Mouse (Mus musculus): ENCODE measurements around the gene Trabd. TPM values are rescaled to one million over a fixed set of nuclear protein-coding genes. Genes with fewer than 3 reads are reported as not detected.
A peak's percentile ranks its signal among the peaks of the same experiment; 100 is the strongest.

Trabd gene
- polyA plus RNA-seq, 1 experiment, result 90.9 TPM

GRCm38 (mm10) chr15:89126622-89127021 is 51.7 kb downstream of the Trabd start:
- peaks cover 21% of the 10 kb centered on the region for H3K4me1 ChIP-seq (ENCODE audit: control insufficient read depth, insufficient read depth, insufficient read length, low read length)
- no peaks in the 10 kb centered on the region for H3K27me3 ChIP-seq (ENCODE audit: control insufficient read depth, insufficient read depth, low read length)
- H3K36me3 ChIP-seq (ENCODE audit: control insufficient read depth, insufficient read depth, low read length), result no peaks in the 10 kb centered on the region
- WGBS, result 89% methylated on average over 8 of the region's 8 CpGs
- TF ChIP-seq CTCF (IDR thresholded peaks at IDR 0.05; ENCODE audit: extremely low read depth, insufficient read length, insufficient replicate concordance, low read depth, low read length) (no peak), POLR2A (IDR thresholded peaks at IDR 0.05; ENCODE audit: low read depth, low read length) (no peak)
- no peak overlapping the region for H3K27ac ChIP-seq (ENCODE audit: insufficient read depth, low read depth, low read length)
- H3K4me3 ChIP-seq (ENCODE audit: low read depth, low read length), result no peak overlapping the region

- no peaks in the 10 kb centered on the region for H3K27me3 ChIP-seq (ENCODE audit: control insufficient read depth, insufficient read depth, low read length)
- 39% methylated on average over 8 of the region's 8 CpGs for WGBS
- peaks cover 17% of the 10 kb centered on the region for H3K4me1 ChIP-seq (ENCODE audit: control insufficient read depth, insufficient read depth, insufficient read length, low read length)
- H3K4me3 ChIP-seq (ENCODE audit: low read depth, low read length), result peak overlapping the region; percentile 81
- H3K36me3 ChIP-seq (ENCODE audit: control insufficient read depth, insufficient read depth, low read length), result no peaks in the 10 kb centered on the region
- H3K27ac ChIP-seq (ENCODE audit: insufficient read depth, low read depth, low read length), result no peak overlapping the region
- TF ChIP-seq POLR2A (IDR thresholded peaks at IDR 0.05; ENCODE audit: low read depth, low read length) (no peak), CTCF (IDR thresholded peaks at IDR 0.05; ENCODE audit: extremely low read depth, insufficient read length, insufficient replicate concordance, low read depth, low read length) (no peak)
These were observed 52.5 kb downstream of the Trabd start for GRCm38 (mm10) chr15:89127364-89127940.

- Histone ChIP-seq H3K4me1 (ENCODE audit: control insufficient read depth, insufficient read depth, insufficient read length, low read length) (peaks cover 11% of the 10 kb centered on the region; the same call in 1 of the 2 replicates), H3K27me3 (ENCODE audit: control insufficient read depth, insufficient read depth, low read length) (no peaks in the 10 kb centered on the region), H3K4me3 (ENCODE audit: low read depth, low read length) (peak within 1 kb of the TSS; percentile 81), H3K27ac (ENCODE audit: insufficient read depth, low read depth, low read length) (peak within 1 kb of the TSS; percentile 88), H3K36me3 (ENCODE audit: control insufficient read depth, insufficient read depth, low read length) (no peaks in the 10 kb centered on the region)
- WGBS, result 3% methylated on average over 36 of the region's 36 CpGs
- peak; percentile 98; the same call in 1 of the 2 replicates for TF ChIP-seq CTCF (IDR thresholded peaks at IDR 0.05; ENCODE audit: extremely low read depth, insufficient read length, insufficient replicate concordance, low read depth, low read length)
- peak; percentile 65 for TF ChIP-seq POLR2A (IDR thresholded peaks at IDR 0.05; ENCODE audit: low read depth, low read length)
These were observed 53.7 kb downstream of the Trabd start, which contains the start of gene Hdac10 for GRCm38 (mm10) chr15:89128382-89129350. TSS of gene Hdac10 (minus strand) at chr15:89128700.

DNA sequence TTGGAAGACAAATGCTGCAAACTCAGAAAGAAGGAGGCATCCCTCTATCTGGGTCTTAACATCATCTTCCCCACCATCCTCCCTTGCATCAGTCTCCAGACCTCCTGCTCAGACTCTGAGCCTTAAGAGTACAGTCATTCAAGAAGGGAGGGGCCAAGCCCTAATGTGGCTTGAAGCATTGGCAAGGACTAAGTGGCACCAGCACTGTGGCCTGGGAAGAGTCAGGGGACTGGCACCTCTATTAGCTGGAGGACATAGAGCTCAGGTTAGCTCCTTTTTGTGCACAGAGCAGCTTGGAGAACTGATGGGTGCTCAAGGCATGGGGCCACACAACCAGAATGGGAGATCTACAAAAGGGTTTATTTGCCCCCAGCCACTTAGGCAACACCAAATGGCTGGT is 55.3 kb downstream of the Trabd start:
- Histone ChIP-seq H3K27me3 (ENCODE audit: control insufficient read depth, insufficient read depth, low read length) (no peaks in the 10 kb centered on the region), H3K27ac (ENCODE audit: insufficient read depth, low read depth, low read length) (no peak overlapping the region), H3K36me3 (ENCODE audit: control insufficient read depth, insufficient read depth, low read length) (no peaks in the 10 kb centered on the region), H3K4me1 (ENCODE audit: control insufficient read depth, insufficient read depth, insufficient read length, low read length) (peaks cover 10% of the 10 kb centered on the region; the same call in 1 of the 2 replicates), H3K4me3 (ENCODE audit: low read depth, low read length) (no peak overlapping the region)
- TF ChIP-seq CTCF (IDR thresholded peaks at IDR 0.05; ENCODE audit: extremely low read depth, insufficient read length, insufficient replicate concordance, low read depth, low read length) (no peak), POLR2A (IDR thresholded peaks at IDR 0.05; ENCODE audit: low read depth, low read length) (no peak)

- TF ChIP-seq POLR2A (IDR thresholded peaks at IDR 0.05; ENCODE audit: low read depth, low read length) (no peak), CTCF (IDR thresholded peaks at IDR 0.05; ENCODE audit: extremely low read depth, insufficient read length, insufficient replicate concordance, low read depth, low read length) (no peak)
- Histone ChIP-seq H3K4me3 (ENCODE audit: low read depth, low read length) (no peak overlapping the region), H3K4me1 (ENCODE audit: control insufficient read depth, insufficient read depth, insufficient read length, low read length) (peaks cover 10% of the 10 kb centered on the region; the same call in 1 of the 2 replicates), H3K36me3 (ENCODE audit: control insufficient read depth, insufficient read depth, low read length) (no peaks in the 10 kb centered on the region), H3K27ac (ENCODE audit: insufficient read depth, low read depth, low read length) (no peak overlapping the region), H3K27me3 (ENCODE audit: control insufficient read depth, insufficient read depth, low read length) (no peaks in the 10 kb centered on the region)
- 75% methylated on average over 3 of the region's 3 CpGs for WGBS
These were observed 56.4 kb downstream of the Trabd start for GRCm38 (mm10) chr15:89131316-89131715.

Other genes with a start within 250 kb of the Trabd start
- 38.3 and 60.3 TPM in 2 replicates for gene Pim3, start 212.9 kb upstream of the Trabd start, polyA plus RNA-seq (2012; rRNA removed)
- gene Ttll8, start 120.7 kb upstream of the Trabd start, polyA plus RNA-seq (2012; rRNA removed), result not detected in 2 replicates
- gene Mlc1, start 96.1 kb upstream of the Trabd start, polyA plus RNA-seq (2012; rRNA removed), result 0.05 and 0.08 TPM in 2 replicates
- gene Mov10l1, start 92.2 kb upstream of the Trabd start, polyA plus RNA-seq (2012; rRNA removed), result not detected in 2 replicates
- gene Panx2, start 15.4 kb upstream of the Trabd start, polyA plus RNA-seq (2012; rRNA removed), result 0.30 and 0.32 TPM in 2 replicates
- gene Selenoo, start 14.0 kb downstream of the Trabd start, polyA plus RNA-seq (2012; rRNA removed), result 29.0 and 45.8 TPM in 2 replicates
- 21.6 and 29.0 TPM in 2 replicates for gene Tubgcp6, start 48.0 kb downstream of the Trabd start, polyA plus RNA-seq (2012; rRNA removed)
- 13.2 and 19.0 TPM in 2 replicates for gene Hdac10, start 53.6 kb downstream of the Trabd start, polyA plus RNA-seq (2012; rRNA removed)
- gene Mapk12, start 65.6 kb downstream of the Trabd start, polyA plus RNA-seq (2012; rRNA removed), result 2.0 and 2.4 TPM in 2 replicates
- gene Mapk11, start 74.5 kb downstream of the Trabd start, polyA plus RNA-seq (2012; rRNA removed), result 2.3 and 3.2 TPM in 2 replicates
- 213 and 376 TPM in 2 replicates for gene Plxnb2, start 105.7 kb downstream of the Trabd start, polyA plus RNA-seq (2012; rRNA removed)
- gene Dennd6b, start 121.4 kb downstream of the Trabd start, polyA plus RNA-seq (2012; rRNA removed), result 7.1 and 10.6 TPM in 2 replicates
- gene Ppp6r2, start 136.4 kb downstream of the Trabd start, polyA plus RNA-seq (2012; rRNA removed), result 73.9 and 252 TPM in 2 replicates
- 123 and 189 TPM in 2 replicates for gene Sbf1, start 240.2 kb downstream of the Trabd start, polyA plus RNA-seq (2012; rRNA removed)
- 0.98 and 5.4 TPM in 2 replicates for gene Adm2, start 247.6 kb downstream of the Trabd start, polyA plus RNA-seq (2012; rRNA removed)

Measured in small intestine, adult 2 months (tissue).